Mouse (Mus musculus) olfactory bulb, adult 2 months (tissue): Measurements from ENCODE around the gene Erbb3.

ENCODE experiments used
- CTCF ChIP-seq: fragments of 200-500 bp; IDR thresholded peaks from 2 replicates; pipeline ENCODE4 v1.5.1; 2012; ENCODE audit warnings: low read depth, mild to moderate bottlenecking, low read length, moderate library complexity; ENCODE audit not compliant: insufficient read depth
- POLR2A ChIP-seq: fragments of 200-500 bp; IDR thresholded peaks from 2 replicates; pipeline ENCODE4 v1.6.1; 2012; ENCODE audit warnings: mild to moderate bottlenecking, low read depth, low read length, moderate library complexity; ENCODE audit not compliant: insufficient read depth

DNA sequence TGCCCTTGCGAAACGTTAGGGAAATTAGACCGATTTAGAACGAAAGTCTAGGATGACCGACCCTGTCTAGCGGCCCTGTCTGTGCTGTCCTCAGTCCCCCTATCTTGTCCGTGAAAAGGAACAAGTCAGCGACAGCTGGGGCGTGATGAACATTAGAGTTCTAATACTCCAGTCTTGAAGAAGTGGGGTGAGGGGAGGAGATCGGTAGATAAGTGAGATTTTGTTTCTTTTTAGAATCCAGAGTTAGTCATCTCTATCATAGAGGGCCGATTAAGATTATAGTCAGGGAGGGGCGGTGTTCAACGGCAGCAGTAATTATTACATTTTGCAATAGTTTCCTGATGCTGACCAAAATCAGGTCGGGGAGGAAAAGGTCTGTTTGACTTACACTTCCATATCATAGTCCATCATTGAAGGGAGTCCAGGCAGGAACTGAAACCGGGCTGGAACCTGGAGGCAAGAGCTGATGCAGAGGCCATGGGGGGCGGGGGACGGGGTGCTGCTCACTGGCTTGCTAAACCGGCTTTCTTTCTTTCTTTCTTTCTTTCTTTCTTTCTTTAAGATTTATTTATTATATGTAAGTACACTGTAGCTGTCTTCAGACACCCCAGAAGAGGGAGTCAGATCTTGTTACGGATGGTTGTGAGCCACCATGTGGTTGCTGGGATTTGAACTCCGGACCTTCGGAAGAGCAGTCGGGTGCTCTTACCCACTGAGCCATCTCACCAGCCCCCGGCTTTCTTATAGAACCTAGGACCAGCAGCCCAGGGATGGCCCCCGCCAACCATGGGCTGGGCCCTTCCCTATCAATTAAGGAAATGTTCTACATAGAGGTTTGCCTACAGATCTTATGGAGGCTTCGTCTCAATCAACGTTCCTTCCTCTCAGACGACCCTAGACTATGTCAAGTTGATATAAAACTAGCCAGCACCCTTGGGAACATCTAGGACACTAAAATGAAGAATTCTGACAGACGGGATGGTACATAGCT, 62.8 kb downstream of the Erbb3 start:
- TF ChIP-seq CTCF (no peak), POLR2A (no peak)
